Comparison of ENCODE assay signal across 15 mouse cellular contexts in the genomic region with DNA sequence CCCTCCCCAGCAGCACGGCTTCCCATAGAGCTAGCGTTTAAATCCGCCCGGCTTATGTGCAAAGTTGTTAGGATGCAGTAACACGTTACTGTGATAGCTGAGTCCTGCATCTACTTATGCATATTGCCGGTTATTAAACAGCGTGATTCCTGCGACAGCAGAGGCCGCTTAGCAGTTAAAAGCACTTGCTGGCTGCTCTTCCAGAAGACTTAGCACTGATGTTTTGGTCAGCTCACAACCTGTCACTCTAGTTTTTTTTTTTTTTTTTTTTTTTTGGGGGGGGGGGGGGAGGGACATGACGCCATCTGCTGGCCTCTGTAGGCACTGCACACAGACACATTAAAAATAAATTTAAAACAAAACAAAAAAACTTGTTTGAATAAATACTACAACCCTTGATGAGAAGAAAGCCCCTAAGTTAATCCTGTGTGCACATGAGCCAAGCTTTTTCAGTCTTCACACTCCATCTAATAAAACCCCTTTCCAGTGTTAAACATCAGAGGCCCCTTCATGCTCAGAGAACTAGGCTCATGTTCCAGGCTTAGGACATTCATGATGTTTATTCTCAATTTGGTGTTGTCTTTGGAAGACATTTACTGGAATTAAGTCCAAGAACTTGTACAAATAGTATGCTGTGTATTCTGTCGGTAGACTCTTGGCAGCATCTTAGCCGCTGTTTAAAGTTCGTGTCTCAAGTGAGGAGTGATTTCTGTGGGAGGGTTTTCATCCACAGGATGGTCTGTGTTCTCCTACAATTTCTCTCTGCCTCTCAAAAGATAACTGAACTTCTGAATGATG.
DNase-seq lines count a peak whose midpoint lies in the region; ATAC-seq and TF ChIP-seq lines count a peak whose summit lies in the region.
"Had no signal": no experiment of that assay in that cellular context is flagged by ENCODE, and none has a peak within 500 bp of the region (broad histone marks: within the 10 kb centered on the region; RNA-seq: fewer than 3 reads in every experiment).

No protein-coding gene starts in this region.

- no peaks in the 10 kb centered on the region for H3K9me3 ChIP-seq in forebrain, embryonic 12.5 days
- H3K9me3 ChIP-seq in forebrain, embryonic 10.5 days = no peaks in the 10 kb centered on the region
- no peaks in the 10 kb centered on the region for H3K9me3 ChIP-seq in CH12.LX (replicated peaks; ENCODE audit: low read length)
- no peaks in the 10 kb centered on the region for H3K9me3 ChIP-seq in forebrain, embryonic 15.5 days
- H3K9me3 ChIP-seq: limb, embryonic 12.5 days had no signal

- peaks cover 49% of the 10 kb centered on the region for H3K4me1 ChIP-seq in forebrain, embryonic 12.5 days
- H3K4me1 ChIP-seq in forebrain, embryonic 10.5 days = peaks cover 21% of the 10 kb centered on the region
- peaks cover 4 to 9% of the 10 kb centered on the region in 2 experiments; a peak in 3 of 4 replicates for H3K4me1 ChIP-seq in CH12.LX (ENCODE audit: control insufficient read depth in 1 of 2, insufficient read depth in 2 of 2)
- peaks cover 66% of the 10 kb centered on the region for H3K4me1 ChIP-seq in forebrain, embryonic 15.5 days
- H3K4me1 ChIP-seq: limb, embryonic 12.5 days had no signal

- peak; percentile 56 for TF ChIP-seq CTCF in left cerebral cortex, adult 2 months (IDR thresholded peaks at IDR 0.05)
- peak; percentile 13 to 24; a peak in 1 of 4 replicates for TF ChIP-seq CTCF in CH12.LX (conservative IDR thresholded peaks at IDR 0.05 in 1 of 2, IDR thresholded peaks at IDR 0.05 in 1 of 2; ENCODE audit: low read depth in 2 of 2, low read length in 2 of 2)

- no peak overlapping the region for H3K4me3 ChIP-seq in forebrain, embryonic 12.5 days (replicated peaks)
- H3K4me3 ChIP-seq in forebrain, embryonic 10.5 days = no peak overlapping the region
- H3K4me3 ChIP-seq in left cerebral cortex, adult 2 months = no peak overlapping the region
- H3K4me3 ChIP-seq in CH12.LX (replicated peaks in 1 of 3; ENCODE audit: low read depth in 2 of 3, low read length in 2 of 3, poor library complexity in 1 of 3) = no peak overlapping the region
- H3K4me3 ChIP-seq in forebrain, embryonic 15.5 days = no peak overlapping the region
- H3K4me3 ChIP-seq: limb, embryonic 12.5 days had no signal

- no peak overlapping the region for H3K4me2 ChIP-seq in forebrain, embryonic 12.5 days
- no peak overlapping the region for H3K4me2 ChIP-seq in CH12.LX (ENCODE audit: insufficient read depth, low read depth, poor library complexity, severe bottlenecking)
- no peak overlapping the region for H3K4me2 ChIP-seq in forebrain, embryonic 15.5 days (replicated peaks)
- H3K4me2 ChIP-seq: limb, embryonic 12.5 days had no signal

- in situ Hi-C loops in CH12.LX (cut with MboI; ENCODE audit: low pct_ligation_motif_present, low pct_unique_long_range_greater_than_20kb, low sequenced_read_pairs) = no loop called here

- dilution Hi-C loops in CH12.LX (cut with MboI; ENCODE audit: extremely low pct_ligation_motif_present, extremely low pct_unique_long_range_greater_than_20kb, low sequenced_read_pairs) = no loop called here

- H3K27me3 ChIP-seq in forebrain, embryonic 12.5 days = no peaks in the 10 kb centered on the region; the same call in 1 of the 2 replicates
- H3K27me3 ChIP-seq in forebrain, embryonic 10.5 days (ENCODE audit: poor library complexity, severe bottlenecking) = no peaks in the 10 kb centered on the region
- H3K27me3 ChIP-seq in CH12.LX (replicated peaks) = peaks cover 2% of the 10 kb centered on the region
- no peaks in the 10 kb centered on the region for H3K27me3 ChIP-seq in forebrain, embryonic 15.5 days
- H3K27me3 ChIP-seq: limb, embryonic 12.5 days had no signal

- no peak for TF ChIP-seq POLR2A in CH12.LX (IDR thresholded peaks at IDR 0.05; ENCODE audit: low read depth, low read length)

- H3K36me3 ChIP-seq in forebrain, embryonic 12.5 days (replicated peaks) = peaks cover 17% of the 10 kb centered on the region
- peaks cover 71% of the 10 kb centered on the region for H3K36me3 ChIP-seq in forebrain, embryonic 10.5 days (replicated peaks)
- no peaks in the 10 kb centered on the region for H3K36me3 ChIP-seq in CH12.LX (replicated peaks in 1 of 2; ENCODE audit: control insufficient read depth in 1 of 2, insufficient read depth in 1 of 2, low read length in 1 of 2)
- H3K36me3 ChIP-seq in forebrain, embryonic 15.5 days = no peaks in the 10 kb centered on the region

- no peak for TF ChIP-seq RAD21 in CH12.LX (IDR thresholded peaks at IDR 0.05; ENCODE audit: low read depth, low read length)

- H3K79me2 ChIP-seq in CH12.LX (replicated peaks; ENCODE audit: control insufficient read depth, extremely low read depth, insufficient read depth, poor library complexity, severe bottlenecking) = no peaks in the 10 kb centered on the region

- no peak for TF ChIP-seq EP300 in CH12.LX (IDR thresholded peaks at IDR 0.05; ENCODE audit: low read length)

- no peak overlapping the region for H3K9ac ChIP-seq in forebrain, embryonic 12.5 days
- no peak overlapping the region for H3K9ac ChIP-seq in CH12.LX (ENCODE audit: insufficient read depth, low read depth)
- H3K9ac ChIP-seq in forebrain, embryonic 15.5 days (replicated peaks) = no peak overlapping the region
- H3K9ac ChIP-seq: limb, embryonic 12.5 days had no signal

- 64% methylated on average over 13 of the region's 13 CpGs for WGBS in forebrain, embryonic 12.5 days
- 85% methylated on average over 13 of the region's 13 CpGs for WGBS in forebrain, embryonic 10.5 days
- WGBS in forebrain, embryonic 15.5 days = 30% methylated on average over 13 of the region's 13 CpGs

- no peak overlapping the region for H3K27ac ChIP-seq in forebrain, embryonic 12.5 days
- no peak overlapping the region for H3K27ac ChIP-seq in forebrain, embryonic 10.5 days
- no peak overlapping the region for H3K27ac ChIP-seq in left cerebral cortex, adult 2 months
- H3K27ac ChIP-seq in CH12.LX (ENCODE audit: insufficient read depth, low read depth) = no peak overlapping the region
- peak overlapping the region; percentile 69 for H3K27ac ChIP-seq in forebrain, embryonic 15.5 days (replicated peaks)
- H3K27ac ChIP-seq: limb, embryonic 12.5 days had no signal

- no peak for DNase-seq in forebrain, embryonic 10.5 days (ENCODE audit: extremely low spot score, low spot score)
- no peak for DNase-seq in left cerebral cortex, adult 2 months (ENCODE audit: extremely low spot score in 1 of 2, low spot score in 2 of 2)
- DNase-seq in left cerebral cortex, postnatal 36 days (ENCODE audit: low spot score in 2 of 2) = no peak
- DNase-seq in CH12.LX (ENCODE audit: extremely low read depth) = no peak
- DNase-seq in adrenal gland, adult 8-10 months = no peak
- DNase-seq in gastrocnemius, adult 8-10 months (ENCODE audit: low spot score in 2 of 2) = no peak
- DNase-seq: cerebellum, adult 11 months; gastrocnemius, postnatal 36 days; heart, postnatal 10 days; kidney, adult 11 months; layer of hippocampus, adult 9-11 months; thymus, postnatal 14 days had no signal

- ATAC-seq in forebrain, embryonic 12.5 days (ENCODE audit: low FRiP score) = 0 out of 2 replicates have a peak, but pooled peaks have one; percentile 37
- ATAC-seq in forebrain, embryonic 15.5 days (replicated peaks) = peak; percentile 57

- intact Hi-C loops in left cerebral cortex, adult 2 months (cut with DNase I) = no loop called here
- intact Hi-C loops in left cerebral cortex, postnatal 36 days (cut with DNase I) = no loop called here

TF ChIP-seq in CH12.LX, 34 proteins besides CTCF, POLR2A, EP300 and RAD21:
- TF ChIP-seq MYC (IDR thresholded peaks at IDR 0.05; ENCODE audit: low read depth, low read length) (no peak), ZNF384 (IDR thresholded peaks at IDR 0.05; ENCODE audit: low read depth, low read length) (peak; percentile 60; the same call in 1 of the 2 replicates)
